Mouse (Mus musculus) testis, postnatal 10 days (tissue): ENCODE measurements around the gene Ap5b1.
A peak's percentile ranks its signal among the peaks of the same experiment; 100 is the strongest.

Experiments used
- DNase-seq: peaks from one replicate; pipeline ENCODE4 v3.0.0; 2021; ENCODE audit warnings: low spot score

Gene Ap5b1

GRCm38 (mm10) chr19:5609547-5610404, 42.0 kb downstream of the Ap5b1 start, which contains the start of gene Kat5:
TSS of gene Kat5 (minus strand) at chr19:5610237.
- peak; percentile 97 for DNase-seq

GRCm38 (mm10) chr19:5611973-5612372, 44.1 kb downstream of the Ap5b1 start:
- DNase-seq: no peak

- no peak for DNase-seq
These were observed 45.1 kb downstream of the Ap5b1 start for GRCm38 (mm10) chr19:5612762-5613411.

GRCm38 (mm10) chr19:5614953-5615352, 47.1 kb downstream of the Ap5b1 start:
- DNase-seq: no peak

- DNase-seq: no peak
These were observed 52.2 kb downstream of the Ap5b1 start for GRCm38 (mm10) chr19:5620007-5620406.
